Mouse (Mus musculus) stomach, embryonic 16.5 days (tissue): ENCODE data around the gene Il18bp. TPM values are rescaled to one million over a fixed set of nuclear protein-coding genes. Genes with fewer than 3 reads are reported as not detected.
"Not testable (repeated sequence)": the region's sequence is repeated elsewhere in the genome, so short reads cannot be mapped to it uniquely, and the experiment has no call there.

Experiments
- ATAC-seq: fragments of 200-750 bp; cut with Nextera tagmentation; 2 replicates; pipeline ENCODE4 v1.8.0; 2017; ENCODE audit warnings: moderate number of reproducible peaks, moderate TSS enrichment; ENCODE audit not compliant: insufficient read depth, low FRiP score
- H3K27ac ChIP-seq: fragments of 300-500 bp; sonication (generic); 2 replicates; pipeline ENCODE4 v1.5.1; 2014; ENCODE audit warnings: low read length
- H3K27me3 ChIP-seq: fragments of 300-500 bp; sonication (generic); 2 replicates; pipeline ENCODE4 v1.6.1; 2014; ENCODE audit warnings: low read length, control low read depth, mixed read lengths; ENCODE audit not compliant: control insufficient read depth, insufficient read depth
- H3K36me3 ChIP-seq: fragments of 300-500 bp; sonication (generic); 2 replicates; pipeline ENCODE4 v1.6.1; 2014; ENCODE audit warnings: low read length; ENCODE audit not compliant: control insufficient read depth, insufficient read depth
- H3K4me1 ChIP-seq: fragments of 300-500 bp; sonication (generic); 2 replicates; pipeline ENCODE4 v1.6.1; 2014; ENCODE audit warnings: low read length, control low read depth, mixed read lengths; ENCODE audit not compliant: control insufficient read depth, insufficient read depth
- H3K4me2 ChIP-seq: fragments of 300-500 bp; sonication (generic); 2 replicates; pipeline ENCODE4 v1.6.1; 2014; ENCODE audit warnings: low read depth, low read length, mixed read lengths
- H3K4me3 ChIP-seq: fragments of 300-500 bp; sonication (generic); replicated peaks from 2 replicates; pipeline ENCODE4 v1.5.1; 2014; ENCODE audit warnings: mild to moderate bottlenecking, low read length
- H3K9ac ChIP-seq: fragments of 300-500 bp; sonication (generic); 2 replicates; pipeline ENCODE4 v1.6.1; 2014; ENCODE audit warnings: low read length
- H3K9me3 ChIP-seq: fragments of 300-500 bp; sonication (generic); replicated peaks from 2 replicates; pipeline ENCODE4 v1.6.1; 2016; ENCODE audit warnings: low read length, control low read depth; ENCODE audit not compliant: control insufficient read depth
- WGBS: fragments of 180-500 bp; shearing (Covaris S2); extraction: QIAGEN DNeasy Blood & Tissue Kit; methylation state at CpG from one replicate; pipeline ENCODE4 v1.1.7; 2014; 5-methylcytosine and 5-hydroxymethylcytosine counted together
- polyA plus RNA-seq: library from polyadenylated mRNA; unstranded; fragments of >200 nt; fragmentation: Nextera tagmentation; extraction: Ambion mirVana; gene quantifications from 2 replicates; pipeline ENCODE4 v1.2.1, GENCODE M21; 2015

Gene Il18bp
- 2.6 and 3.3 TPM in 2 replicates for polyA plus RNA-seq

GRCm38 (mm10) chr7:102018590-102018989 lies at the start of gene Il18bp:
Gene Il18bp, minus strand, starts transcription at chr7:102018690.
- no peaks in the 10 kb centered on the region for H3K9me3 ChIP-seq
- peaks cover 19% of the 10 kb centered on the region for H3K36me3 ChIP-seq
- no peak within 1 kb of the TSS for H3K27ac ChIP-seq
- no peaks in the 10 kb centered on the region for H3K27me3 ChIP-seq
- H3K4me2 ChIP-seq: no peak within 1 kb of the TSS
- no peak for ATAC-seq
- no peak within 1 kb of the TSS for H3K4me3 ChIP-seq
- 81% methylated on average over 3 of the region's 3 CpGs for WGBS
- no peaks in the 10 kb centered on the region for H3K4me1 ChIP-seq
- H3K9ac ChIP-seq: no peak within 1 kb of the TSS

- no peaks in the 10 kb centered on the region for H3K27me3 ChIP-seq
- H3K4me2 ChIP-seq: peak overlapping the region; percentile 73
- no peak for ATAC-seq
- peak overlapping the region; percentile 71 for H3K9ac ChIP-seq
- H3K9me3 ChIP-seq: no peaks in the 10 kb centered on the region
- no peaks in the 10 kb centered on the region for H3K36me3 ChIP-seq
- H3K4me3 ChIP-seq: peak overlapping the region; percentile 70
- 0 out of 2 replicates have a peak overlapping the region, but pooled peaks have one; percentile 87 for H3K27ac ChIP-seq
- 58% methylated on average over 6 of the region's 6 CpGs for WGBS
- peaks cover 14% of the 10 kb centered on the region for H3K4me1 ChIP-seq
Measured at GRCm38 (mm10) chr7:102066363-102066762, 47.9 kb upstream of the Il18bp start.

GRCm38 (mm10) chr7:102065046-102065891 lies 46.8 kb upstream of the Il18bp start, which contains the start of the genes Rnf121, Xndc1 and Xntrpc:
Gene Rnf121, minus strand, starts transcription at chr7:102065469.
Gene Xndc1, plus strand, starts transcription at chr7:102065511.
Gene Xntrpc, plus strand, starts transcription at chr7:102065713.
- Histone ChIP-seq H3K9ac (peak within 1 kb of the TSS; percentile 83), H3K4me3 (peak within 1 kb of the TSS; percentile 70), H3K4me2 (peak within 1 kb of the TSS; percentile 73), H3K36me3 (no peaks in the 10 kb centered on the region), H3K27ac (peak within 1 kb of the TSS; percentile 87), H3K4me1 (peaks cover 14% of the 10 kb centered on the region), H3K9me3 (no peaks in the 10 kb centered on the region), H3K27me3 (no peaks in the 10 kb centered on the region)
- under 1% methylated on average over 56 of the region's 56 CpGs for WGBS
- peak; percentile 98 for ATAC-seq

- Histone ChIP-seq H3K9me3 (no peaks in the 10 kb centered on the region), H3K4me3 (peak overlapping the region; percentile 70), H3K27ac (peak overlapping the region; percentile 87), H3K27me3 (no peaks in the 10 kb centered on the region), H3K9ac (peak overlapping the region; percentile 83), H3K4me2 (peak overlapping the region; percentile 63), H3K36me3 (no peaks in the 10 kb centered on the region), H3K4me1 (peaks cover 14% of the 10 kb centered on the region)
- ATAC-seq: no peak
- WGBS: under 1% methylated on average over 9 of the region's 9 CpGs
Measured at GRCm38 (mm10) chr7:102064655-102065045, 46.2 kb upstream of the Il18bp start.

GRCm38 (mm10) chr7:102063891-102064290 lies 45.4 kb upstream of the Il18bp start:
- Histone ChIP-seq H3K27me3 (no peaks in the 10 kb centered on the region), H3K27ac (no peak overlapping the region), H3K9me3 (no peaks in the 10 kb centered on the region), H3K4me2 (peak overlapping the region; percentile 63), H3K4me1 (peaks cover 14% of the 10 kb centered on the region), H3K36me3 (no peaks in the 10 kb centered on the region), H3K9ac (no peak overlapping the region), H3K4me3 (peak overlapping the region; percentile 70)
- no peak for ATAC-seq
- 73% methylated on average over 9 of the region's 9 CpGs for WGBS

- ATAC-seq: no peak
- H3K9ac ChIP-seq: no peak overlapping the region
- 0 out of 2 replicates have a peak overlapping the region, but pooled peaks have one; percentile 5 for H3K27ac ChIP-seq
- 58% methylated on average over 1 of the region's 1 CpGs for WGBS
- no peaks in the 10 kb centered on the region for H3K27me3 ChIP-seq
- no peaks in the 10 kb centered on the region for H3K36me3 ChIP-seq
- H3K4me1 ChIP-seq: peaks cover 14% of the 10 kb centered on the region
- no peak overlapping the region for H3K4me3 ChIP-seq
- H3K4me2 ChIP-seq: no peak overlapping the region
- no peaks in the 10 kb centered on the region for H3K9me3 ChIP-seq
Measured at GRCm38 (mm10) chr7:102062203-102062602, 43.7 kb upstream of the Il18bp start.

GRCm38 (mm10) chr7:102061353-102061752 lies 42.9 kb upstream of the Il18bp start:
- no peaks in the 10 kb centered on the region for H3K36me3 ChIP-seq
- no peak overlapping the region for H3K27ac ChIP-seq
- H3K9me3 ChIP-seq: no peaks in the 10 kb centered on the region
- no peak overlapping the region for H3K9ac ChIP-seq
- no peak overlapping the region for H3K4me3 ChIP-seq
- H3K4me1 ChIP-seq: peaks cover 11% of the 10 kb centered on the region
- no peak for ATAC-seq
- no peak overlapping the region for H3K4me2 ChIP-seq
- WGBS: 82% methylated on average over 3 of the region's 3 CpGs
- no peaks in the 10 kb centered on the region for H3K27me3 ChIP-seq

GRCm38 (mm10) chr7:102048524-102048923 lies 30.0 kb upstream of the Il18bp start:
- H3K4me2 ChIP-seq, H3K9ac ChIP-seq, H3K4me3 ChIP-seq, H3K9me3 ChIP-seq, H3K27me3 ChIP-seq, H3K36me3 ChIP-seq, H3K27ac ChIP-seq, ATAC-seq, H3K4me1 ChIP-seq: not testable (repeated sequence)

- H3K4me1 ChIP-seq: no peaks in the 10 kb centered on the region
- H3K4me3 ChIP-seq: no peak overlapping the region
- no peaks in the 10 kb centered on the region for H3K9me3 ChIP-seq
- H3K36me3 ChIP-seq: peaks cover 11% of the 10 kb centered on the region
- no peaks in the 10 kb centered on the region for H3K27me3 ChIP-seq
- H3K9ac ChIP-seq: no peak overlapping the region
- WGBS: 62% methylated on average over 2 of the region's 2 CpGs
- no peak overlapping the region for H3K4me2 ChIP-seq
- ATAC-seq: no peak
- H3K27ac ChIP-seq: no peak overlapping the region
Measured at GRCm38 (mm10) chr7:102042314-102042713, 23.8 kb upstream of the Il18bp start.
